Mouse (Mus musculus) liver, postnatal 0 days (tissue): ENCODE measurements around the gene Zmynd15. TPM values are rescaled to one million over a fixed set of nuclear protein-coding genes. Genes with fewer than 3 reads are reported as not detected.
A peak's percentile ranks its signal among the peaks of the same experiment; 100 is the strongest.

Source experiments
- ATAC-seq: fragments of 200-750 bp; cut with Nextera tagmentation; 2 replicates; pipeline ENCODE4 v1.8.0; 2017; ENCODE audit warnings: mild to moderate bottlenecking, moderate library complexity
- DNase-seq: peaks from one replicate; pipeline ENCODE4 v3.0.0-alpha.2; 2016
- H3K27ac ChIP-seq: fragments of 300-500 bp; sonication (generic); 2 replicates; pipeline ENCODE4 v1.5.1; 2014; ENCODE audit warnings: antibody characterized with exemption, moderate library complexity, mild to moderate bottlenecking, low read depth
- H3K27me3 ChIP-seq: fragments of 300-500 bp; sonication (generic); 2 replicates; pipeline ENCODE4 v1.6.1; 2014; ENCODE audit warnings: low read length, control low read depth, mixed read lengths; ENCODE audit not compliant: insufficient read depth
- H3K36me3 ChIP-seq: fragments of 300-500 bp; sonication (generic); replicated peaks from 2 replicates; pipeline ENCODE4 v1.6.1; 2014; ENCODE audit warnings: mild to moderate bottlenecking, control low read depth, low read length, moderate library complexity, mixed read lengths; ENCODE audit not compliant: insufficient read depth
- H3K4me1 ChIP-seq: fragments of 300-500 bp; sonication (generic); 2 replicates; pipeline ENCODE4 v1.6.1; 2014; ENCODE audit warnings: antibody characterized with exemption, mild to moderate bottlenecking, control low read depth; ENCODE audit not compliant: insufficient read depth
- H3K4me2 ChIP-seq: fragments of 300-500 bp; sonication (generic); 2 replicates; pipeline ENCODE4 v1.6.1; 2014; ENCODE audit warnings: low read depth, mild to moderate bottlenecking, low read length, moderate library complexity, mixed read lengths
- H3K4me3 ChIP-seq: fragments of 300-500 bp; sonication (generic); 2 replicates; pipeline ENCODE4 v1.5.1; 2014; ENCODE audit warnings: low read depth, low read length
- H3K9ac ChIP-seq: fragments of 300-500 bp; sonication (generic); replicated peaks from 2 replicates; pipeline ENCODE4 v1.6.1; 2014; ENCODE audit warnings: mild to moderate bottlenecking, moderate library complexity
- H3K9me3 ChIP-seq: fragments of 300-500 bp; sonication (generic); 2 replicates; pipeline ENCODE4 v1.6.1; 2016; ENCODE audit warnings: mild to moderate bottlenecking, control low read depth, low read length, mixed read lengths
- CTCF ChIP-seq: sonication (generic); IDR thresholded peaks from 2 replicates; pipeline ENCODE4 v1.5.1; 2016; ENCODE audit warnings: antibody characterized with exemption, low read depth
- EP300 ChIP-seq: IDR thresholded peaks from 2 replicates; pipeline ENCODE4 v1.6.1; 2016; ENCODE audit warnings: antibody characterized with exemption, low read depth, mild to moderate bottlenecking
- WGBS: fragments of 180-500 bp; shearing (Covaris S2); extraction: QIAGEN DNeasy Blood & Tissue Kit; methylation state at CpG from one replicate; pipeline ENCODE4 v1.1.7; 2014; ENCODE audit not compliant: insufficient replicate concordance; 5-methylcytosine and 5-hydroxymethylcytosine counted together
- polyA plus RNA-seq: library from polyadenylated mRNA; unstranded; fragments of >200 nt; fragmentation: Nextera tagmentation; extraction: Ambion mirVana; gene quantifications from 2 replicates; pipeline ENCODE4 v1.2.1, GENCODE M21; 2015

Zmynd15 gene
- polyA plus RNA-seq, 1 experiment from 2014 or later, result 0.70 TPM

DNA sequence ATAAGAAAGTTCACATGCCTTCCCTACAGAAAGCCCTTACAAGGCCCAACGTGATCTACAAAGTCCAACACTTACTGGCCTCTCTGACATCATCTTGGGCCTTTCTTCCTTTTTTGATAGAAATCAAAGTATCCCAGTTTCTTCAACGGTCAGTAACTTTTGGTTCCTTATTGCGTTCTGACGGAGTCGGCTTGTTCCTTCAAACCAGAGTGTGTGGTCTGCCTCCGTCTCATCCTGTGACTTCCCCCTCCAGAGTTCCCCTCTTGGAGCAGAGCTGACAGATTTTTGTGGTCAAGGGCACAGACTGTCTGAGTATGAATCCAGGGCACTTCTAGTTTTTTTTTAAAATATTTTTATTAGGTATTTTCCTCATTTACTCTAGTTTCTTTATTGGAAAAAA is 30.5 kb downstream of the Zmynd15 start:
- no peak overlapping the region for H3K27ac ChIP-seq
- no peak overlapping the region for H3K4me3 ChIP-seq
- no peaks in the 10 kb centered on the region for H3K4me1 ChIP-seq
- H3K4me2 ChIP-seq, result no peak overlapping the region
- no peaks in the 10 kb centered on the region for H3K9me3 ChIP-seq
- DNase-seq (no peak), ATAC-seq (peak; percentile 51; the same call in 1 of the 2 replicates)
- no peak for TF ChIP-seq CTCF
- no peak for TF ChIP-seq EP300
- no peaks in the 10 kb centered on the region for H3K27me3 ChIP-seq
- H3K36me3 ChIP-seq, result no peaks in the 10 kb centered on the region
- no peak overlapping the region for H3K9ac ChIP-seq
- WGBS, result 25% methylated on average over 6 of the region's 6 CpGs

DNA sequence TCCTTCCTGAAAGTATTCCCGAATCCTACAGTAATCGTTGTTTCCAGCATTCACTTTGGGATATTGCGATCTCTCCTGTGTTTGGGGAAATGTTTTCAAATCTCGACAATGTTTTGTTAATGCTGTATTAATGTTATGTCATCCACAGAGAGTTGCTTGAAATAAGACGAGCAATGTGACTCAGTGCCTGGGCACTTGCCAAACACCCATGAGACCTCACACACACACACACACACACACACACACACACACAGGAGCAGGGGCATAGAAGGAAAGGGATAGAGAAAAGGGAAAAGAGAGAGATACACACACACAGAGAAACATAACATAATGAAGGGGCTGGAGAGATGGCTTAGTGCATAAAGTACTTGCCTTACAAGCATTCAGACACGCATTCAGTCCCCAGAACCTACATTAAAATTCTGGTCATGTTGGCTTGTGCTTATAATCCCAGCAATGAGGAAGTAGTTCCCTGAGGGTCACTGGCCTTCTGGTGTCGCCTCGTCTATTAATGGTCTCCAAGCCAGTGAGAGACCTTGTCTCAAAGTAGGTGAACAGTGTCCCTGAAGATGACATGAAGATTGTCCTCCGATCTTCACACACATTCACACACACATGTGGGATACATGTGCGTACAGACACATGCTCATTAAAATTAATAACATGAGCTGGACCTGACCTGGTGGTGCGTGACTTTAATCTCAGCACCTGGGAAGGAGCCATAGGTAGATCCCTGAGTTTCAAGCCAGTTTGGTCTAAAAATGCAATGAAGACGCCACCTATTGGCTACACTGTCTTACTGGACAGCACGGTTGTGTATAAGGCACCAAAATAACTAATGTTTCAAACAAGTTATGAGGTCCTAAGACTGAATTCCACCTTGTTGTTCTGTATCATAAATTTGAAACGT is 40.6 kb downstream of the Zmynd15 start:
- H3K4me3 ChIP-seq, result no peak overlapping the region
- H3K27me3 ChIP-seq, result no peaks in the 10 kb centered on the region
- WGBS, result 65% methylated on average over 14 of the region's 14 CpGs
- H3K4me2 ChIP-seq, result no peak overlapping the region
- no peaks in the 10 kb centered on the region for H3K9me3 ChIP-seq
- H3K36me3 ChIP-seq, result no peaks in the 10 kb centered on the region
- 0 out of 2 replicates have a peak, but pooled peaks cover 11% of the 10 kb centered on the region for H3K4me1 ChIP-seq
- ATAC-seq (no peak), DNase-seq (no peak)
- H3K9ac ChIP-seq, result no peak overlapping the region
- H3K27ac ChIP-seq, result no peak overlapping the region
- TF ChIP-seq CTCF (peak; percentile 57), EP300 (no peak)

DNA sequence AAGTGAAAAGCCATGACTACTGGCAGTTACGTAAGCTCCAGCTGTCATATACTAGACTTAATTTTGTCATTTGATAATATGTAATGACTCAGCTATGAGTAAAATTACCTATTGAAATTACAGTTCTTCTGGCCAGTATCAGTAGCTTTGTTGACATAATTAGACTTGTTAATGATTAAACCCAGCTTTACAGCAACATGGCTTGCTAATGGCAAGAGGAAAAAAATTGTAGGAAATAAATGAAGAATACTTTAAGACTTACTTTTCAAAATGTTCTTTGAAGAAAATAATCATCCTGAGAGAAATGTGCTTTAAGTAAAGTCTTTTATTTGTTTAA is 41.2 kb downstream of the Zmynd15 start:
- H3K9ac ChIP-seq, result no peak overlapping the region
- H3K27me3 ChIP-seq, result no peaks in the 10 kb centered on the region
- 76% methylated on average over 1 of the region's 1 CpGs for WGBS
- H3K9me3 ChIP-seq, result no peaks in the 10 kb centered on the region
- 0 out of 2 replicates have a peak, but pooled peaks cover 11% of the 10 kb centered on the region for H3K4me1 ChIP-seq
- no peak for ATAC-seq
- TF ChIP-seq EP300 (no peak), CTCF (no peak)
- H3K4me3 ChIP-seq, result no peak overlapping the region
- H3K4me2 ChIP-seq, result no peak overlapping the region
- no peak for DNase-seq
- no peaks in the 10 kb centered on the region for H3K36me3 ChIP-seq
- H3K27ac ChIP-seq, result no peak overlapping the region

DNA sequence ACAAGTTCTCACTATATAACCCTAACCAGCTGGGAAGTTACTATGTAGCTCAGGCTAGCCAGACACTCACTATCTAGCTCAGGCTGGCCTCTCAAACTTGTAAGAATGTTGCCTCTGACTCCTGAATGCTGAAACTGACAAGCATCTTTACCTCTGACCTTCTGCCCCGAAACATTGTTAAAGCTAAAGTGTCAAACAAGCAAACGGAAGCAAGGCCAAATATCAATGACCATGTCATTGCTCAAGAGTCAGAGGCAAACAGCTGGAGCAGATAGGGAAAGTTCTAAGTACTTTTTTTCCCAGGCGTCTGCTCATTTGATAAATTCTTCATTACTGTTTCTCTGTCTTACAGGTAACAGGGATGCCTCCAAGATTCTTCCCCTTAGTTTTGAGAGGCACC is 42.8 kb downstream of the Zmynd15 start:
- no peak for DNase-seq
- no peaks in the 10 kb centered on the region for H3K27me3 ChIP-seq
- TF ChIP-seq CTCF, result no peak
- no peak for TF ChIP-seq EP300
- peak; percentile 55 for ATAC-seq
- no peaks in the 10 kb centered on the region for H3K9me3 ChIP-seq
- no peak overlapping the region for H3K4me3 ChIP-seq
- H3K4me1 ChIP-seq, result 0 out of 2 replicates have a peak, but pooled peaks cover 11% of the 10 kb centered on the region
- no peak overlapping the region for H3K9ac ChIP-seq
- WGBS, result 46% methylated on average over 3 of the region's 3 CpGs
- no peak overlapping the region for H3K27ac ChIP-seq
- H3K4me2 ChIP-seq, result no peak overlapping the region
- H3K36me3 ChIP-seq, result no peaks in the 10 kb centered on the region

DNA sequence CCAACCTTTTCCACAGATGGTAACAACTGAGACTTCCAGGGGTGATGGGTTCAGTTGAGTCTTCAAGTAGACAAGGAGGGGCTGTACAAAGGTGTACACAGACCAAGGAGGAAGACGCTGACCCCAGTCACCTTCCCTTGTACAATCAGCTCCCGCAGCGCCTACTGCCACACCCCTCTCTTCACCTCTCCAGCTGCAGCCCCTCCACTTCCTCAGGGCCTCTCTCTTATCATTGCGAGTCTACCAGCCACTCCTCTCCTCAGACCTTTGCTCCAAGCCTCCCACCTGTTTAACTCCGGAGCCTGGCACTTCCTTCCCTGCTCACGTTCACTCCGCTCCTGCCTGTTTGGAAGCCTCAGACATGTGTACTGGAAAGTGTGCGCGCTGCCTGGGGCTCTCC is 45.7 kb downstream of the Zmynd15 start, which contains the start of gene Tm4sf5:
Tm4sf5 (plus strand) TSS at position 275 of the 400 bp plus-strand sequence.
- no peak within 1 kb of the TSS for H3K4me2 ChIP-seq
- no peak for ATAC-seq
- H3K9me3 ChIP-seq, result no peaks in the 10 kb centered on the region
- no peak for TF ChIP-seq EP300
- no peak within 1 kb of the TSS for H3K27ac ChIP-seq
- H3K36me3 ChIP-seq, result no peaks in the 10 kb centered on the region
- no peak within 1 kb of the TSS for H3K9ac ChIP-seq
- DNase-seq, result no peak
- H3K4me1 ChIP-seq, result 0 out of 2 replicates have a peak, but pooled peaks cover 11% of the 10 kb centered on the region
- no peaks in the 10 kb centered on the region for H3K27me3 ChIP-seq
- no peak within 1 kb of the TSS for H3K4me3 ChIP-seq
- WGBS, result 43% methylated on average over 9 of the region's 9 CpGs

DNA sequence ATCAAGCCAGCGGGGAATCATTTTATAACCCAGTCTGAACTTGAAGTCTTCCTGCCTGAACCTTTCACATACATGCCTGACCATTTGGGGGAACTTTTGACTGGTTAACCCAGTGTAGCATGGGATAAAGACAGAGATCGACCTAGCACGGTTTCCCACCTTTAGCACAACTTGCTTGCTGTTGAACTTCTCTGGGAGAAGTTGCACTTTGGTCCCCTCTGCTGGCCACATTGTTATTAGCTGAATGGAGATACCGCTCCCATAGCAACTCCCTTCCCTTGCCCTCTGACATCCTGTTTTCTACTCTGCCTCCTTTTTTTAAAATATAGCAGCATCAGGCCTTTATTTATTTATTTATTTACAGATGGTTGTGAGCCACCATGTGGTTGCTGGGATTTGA is 47.2 kb downstream of the Zmynd15 start:
- no peak for TF ChIP-seq EP300
- TF ChIP-seq CTCF, result peak; percentile 82
- Histone ChIP-seq H3K27ac (no peak overlapping the region), H3K27me3 (no peaks in the 10 kb centered on the region), H3K9ac (no peak overlapping the region), H3K4me2 (no peak overlapping the region; the same call in 1 of the 2 replicates), H3K9me3 (no peaks in the 10 kb centered on the region), H3K4me1 (0 out of 2 replicates have a peak, but pooled peaks cover 9% of the 10 kb centered on the region), H3K36me3 (no peaks in the 10 kb centered on the region), H3K4me3 (no peak overlapping the region)
- ATAC-seq, result 0 out of 2 replicates have a peak, but pooled peaks have one; percentile 28
- peak; percentile 80 for DNase-seq
- WGBS, result 16% methylated on average over 4 of the region's 4 CpGs
